Mouse (Mus musculus): ENCODE results near the gene Hoxd9. TPM values are rescaled to one million over a fixed set of nuclear protein-coding genes. Genes with fewer than 3 reads are reported as not detected.

Gene Hoxd9
- total RNA-seq, 2 experiments from 2014 or later, result 0.15 to 0.44 TPM

- no peak for DNase-seq
Measured at GRCm38 (mm10) chr2:74749337-74750121, 52.0 kb downstream of the Hoxd9 start.

Small RNA genes within 50 kb of the gene (microRNA-seq; reads per million reads assigned to microRNA genes)
- gene Gm44463 (0 reads per million in 2 experiments), gene Mir10b (1,211 to 2,060 reads per million in 2 experiments)

Other genes with a start within 250 kb of the Hoxd9 start
- 10 to 100 TPM; 21.4 to 26.8 TPM for gene Lnpk, start 118.3 kb upstream of the Hoxd9 start, total RNA-seq (2021)
- gene Evx2, start 38.2 kb upstream of the Hoxd9 start, total RNA-seq (2021), result not detected
- not detected for gene Hoxd13, start 29.4 kb upstream of the Hoxd9 start, total RNA-seq (2021)
- gene Hoxd12, start 22.7 kb upstream of the Hoxd9 start, total RNA-seq (2021), result not detected
- gene Hoxd11, start 18.2 kb upstream of the Hoxd9 start, total RNA-seq (2021), result not detected
- not detected for gene Hoxd10, start 5.8 kb upstream of the Hoxd9 start, total RNA-seq (2021)
- gene Hoxd8, start 6.9 kb downstream of the Hoxd9 start, total RNA-seq (2021), result 1 to 10 TPM in 1 of 2 experiments, under 1 TPM in 1; 0.65 to 2.3 TPM
- not detected for gene Hoxd3, start 14.2 kb downstream of the Hoxd9 start, total RNA-seq (2021)
- gene Hoxd4, start 14.2 kb downstream of the Hoxd9 start, total RNA-seq (2021), result under 1 TPM; 0.25 to 0.26 TPM
- gene Gm28230, start 29.0 kb downstream of the Hoxd9 start, total RNA-seq (2021), result not detected
- not detected for gene Hoxd1, start 65.3 kb downstream of the Hoxd9 start, total RNA-seq (2021)
- 100 to 1,000 TPM; 125 to 138 TPM for gene Mtx2, start 128.1 kb downstream of the Hoxd9 start, total RNA-seq (2021)